Mouse (Mus musculus) adrenal gland, postnatal 14 days (tissue): ENCODE data around the gene Gdf10. TPM values are rescaled to one million over a fixed set of nuclear protein-coding genes. Genes with fewer than 3 reads are reported as not detected.

ENCODE experiments used
- DNase-seq: peaks from one replicate; pipeline ENCODE4 v3.0.0; 2021; ENCODE audit warnings: mixed read lengths
- long read RNA-seq, 2 experiments: library from polyadenylated mRNA; stranded (forward); transcript quantifications; one replicate each; pipeline ENCODE4 v2.0.0; 2021
- total RNA-seq: library from RNA; stranded (reverse); gene quantifications from 2 replicates; pipeline ENCODE4 v1.2.3, GENCODE M21; 2021

The Gdf10 gene
- total RNA-seq = 10.1 and 12.8 TPM in 2 replicates
- long read RNA-seq, experiment 1, full-length matches to known transcripts = 23 of 27 reads
- long read RNA-seq, experiment 1, partial matches to known transcripts = 3 of 27 reads
- long read RNA-seq, experiment 1, other reads (novel, unspliced or antisense) = 1 of 27 reads
- long read RNA-seq, experiment 2, full-length matches to known transcripts = 11 of 15 reads
- long read RNA-seq, experiment 2, partial matches to known transcripts = 2 of 15 reads
- long read RNA-seq, experiment 2, other reads (novel, unspliced or antisense) = 2 of 15 reads

GRCm38 (mm10) chr14:33923168-33924070 is at the start of gene Gdf10:
Gdf10 (plus strand) TSS chr14:33923587.
- peak; percentile 56 for DNase-seq

GRCm38 (mm10) chr14:33878826-33879225 is 44.6 kb upstream of the Gdf10 start:
- no peak for DNase-seq

GRCm38 (mm10) chr14:33880236-33880635 is 43.2 kb upstream of the Gdf10 start:
- DNase-seq = no peak

- no peak for DNase-seq
Measured at GRCm38 (mm10) chr14:33881471-33881870, 41.9 kb upstream of the Gdf10 start.

- DNase-seq = no peak
Measured at GRCm38 (mm10) chr14:33883046-33883445, 40.3 kb upstream of the Gdf10 start.

GRCm38 (mm10) chr14:33885466-33885865 is 37.9 kb upstream of the Gdf10 start:
- DNase-seq = no peak

GRCm38 (mm10) chr14:33888387-33889035 is 34.9 kb upstream of the Gdf10 start:
- DNase-seq = no peak

- no peak for DNase-seq
Measured at GRCm38 (mm10) chr14:33889971-33890370, 33.4 kb upstream of the Gdf10 start.

GRCm38 (mm10) chr14:33891507-33891906 is 31.9 kb upstream of the Gdf10 start:
- no peak for DNase-seq

GRCm38 (mm10) chr14:33895777-33896176 is 27.6 kb upstream of the Gdf10 start:
- no peak for DNase-seq

GRCm38 (mm10) chr14:33896628-33897300 is 26.6 kb upstream of the Gdf10 start:
- peak; percentile 7 for DNase-seq

GRCm38 (mm10) chr14:33902783-33903182 is 20.6 kb upstream of the Gdf10 start:
- DNase-seq = no peak

- no peak for DNase-seq
Measured at GRCm38 (mm10) chr14:33903199-33903598, 20.2 kb upstream of the Gdf10 start.

- DNase-seq = no peak
Measured at GRCm38 (mm10) chr14:33904851-33905250, 18.5 kb upstream of the Gdf10 start.

GRCm38 (mm10) chr14:33913727-33914126 is 9.7 kb upstream of the Gdf10 start:
- peak; percentile 84 for DNase-seq

GRCm38 (mm10) chr14:33914206-33914605 is 9.2 kb upstream of the Gdf10 start:
- DNase-seq = no peak

- no peak for DNase-seq
Measured at GRCm38 (mm10) chr14:33920727-33921559, 2.4 kb upstream of the Gdf10 start.

- DNase-seq = no peak
Measured at GRCm38 (mm10) chr14:33922771-33923167, 618 bp upstream of the Gdf10 start.

GRCm38 (mm10) chr14:33931853-33932252 is 8.5 kb downstream of the Gdf10 start:
- DNase-seq = no peak

- peak; percentile 84 for DNase-seq
Measured at GRCm38 (mm10) chr14:33932935-33933703, 9.7 kb downstream of the Gdf10 start.
